Mouse (Mus musculus): ENCODE measurements around the gene Pdlim5.

- no peak for TF ChIP-seq POLR2A (IDR thresholded peaks at IDR 0.05; ENCODE audit: low read depth, low read length)
- no peak for TF ChIP-seq CTCF (IDR thresholded peaks at IDR 0.05; ENCODE audit: extremely low read depth, insufficient read depth, insufficient read length, insufficient replicate concordance)
Measured at GRCm38 (mm10) chr3:142417996-142418395, 22.5 kb upstream of the Pdlim5 start.
